Mouse (Mus musculus) CD4-positive naive resting alpha-beta T cell, adult 57 days (primary cell): ENCODE results near the gene Pcx. TPM values are rescaled to one million over a fixed set of nuclear protein-coding genes. Genes with fewer than 3 reads are reported as not detected.

Experiments used
- total RNA-seq: library from RNA; stranded (reverse); gene quantifications from one replicate; pipeline ENCODE4 v1.2.4, GENCODE M21; 2023

The Pcx gene
- total RNA-seq = 5.2 TPM

GRCm38 (mm10) chr19:4509986-4510963, at the start of gene Pcx:
Pcx (plus strand) TSS chr19:4510472.

DNA sequence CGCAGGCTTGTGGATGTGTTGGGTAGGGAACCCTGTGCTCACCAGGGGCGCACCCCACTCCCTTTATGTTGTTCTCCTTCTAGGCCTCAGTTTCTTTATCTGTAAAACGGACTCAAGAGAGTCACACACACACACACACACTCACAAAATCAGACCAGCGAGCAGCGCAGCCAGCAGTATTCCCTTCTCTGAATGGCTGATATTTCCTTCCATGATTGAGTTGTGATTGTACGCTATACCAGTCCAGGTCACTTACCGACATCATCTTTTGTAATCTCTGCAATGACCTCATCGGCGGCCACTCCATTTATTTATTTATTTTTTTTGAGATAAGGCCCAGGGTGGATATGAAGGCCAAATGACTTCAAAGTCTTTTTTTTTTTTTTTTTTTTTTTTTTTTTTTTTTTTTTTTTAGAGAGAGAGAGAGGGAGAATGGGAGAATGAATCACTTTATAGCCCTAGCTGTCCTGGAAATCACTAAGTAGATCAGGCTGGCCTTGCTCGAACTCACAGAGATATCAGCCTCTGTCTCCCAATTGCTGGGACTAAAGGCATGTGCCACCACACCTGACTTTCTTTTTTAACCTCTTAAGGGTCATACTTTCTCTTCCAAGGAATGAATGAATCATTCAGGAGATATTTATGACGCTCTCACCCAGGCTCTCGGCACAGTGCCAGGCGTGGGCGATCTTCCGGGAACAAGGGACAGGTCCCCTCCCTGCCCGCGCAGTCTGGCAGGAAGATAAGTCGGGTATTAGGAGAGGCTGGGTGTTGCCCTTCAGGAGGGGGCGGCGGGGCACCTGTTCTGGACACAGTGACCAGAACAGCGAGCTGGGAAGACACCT, 32.7 kb upstream of the Pcx start, which contains the start of gene Syt12:
Gene Syt12 (minus strand): TSS at position 103 of the 845 bp plus-strand sequence.

DNA sequence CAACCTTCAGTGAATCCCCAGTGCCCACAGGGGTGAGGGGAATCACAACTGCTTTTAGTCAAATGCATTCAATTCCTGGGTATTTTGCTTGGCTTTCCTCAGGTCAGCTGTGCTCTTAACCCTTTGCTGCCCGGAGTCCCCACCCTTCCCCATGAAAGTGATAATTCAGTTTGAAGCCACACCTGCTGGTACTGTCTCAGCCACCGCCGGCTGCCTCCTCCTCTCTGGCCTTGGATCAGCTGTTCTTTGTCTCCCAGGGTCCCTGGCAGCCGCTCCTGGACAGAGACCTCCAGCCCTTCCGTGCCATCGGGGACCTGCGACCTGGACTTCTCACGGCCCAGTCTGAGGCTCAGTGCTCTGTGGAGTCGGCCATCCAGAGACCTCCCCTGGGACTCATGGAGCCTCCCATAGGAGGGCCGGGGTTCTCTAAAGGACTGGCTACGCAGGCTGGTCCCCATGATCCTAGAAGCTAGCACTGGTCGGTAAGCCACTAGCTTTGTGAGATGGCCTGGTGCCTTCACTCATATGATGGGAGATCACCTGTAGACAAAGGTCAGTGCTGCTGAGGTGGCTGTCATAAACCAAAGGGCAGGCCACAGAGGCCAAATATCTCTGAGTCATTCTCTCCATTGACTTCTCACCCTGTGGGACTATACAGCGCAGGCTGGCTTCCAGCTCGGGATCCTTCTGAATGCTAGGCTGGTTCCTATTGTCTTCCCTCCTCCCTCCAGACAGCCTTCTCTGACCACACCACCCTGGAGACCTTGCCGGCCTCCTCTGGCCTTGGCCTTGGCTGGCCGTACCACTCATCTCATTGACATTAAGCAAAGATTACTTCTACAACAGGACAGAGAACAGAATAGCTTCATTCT, 12.0 kb upstream of the Pcx start, which contains the start of gene 2010003K11Rik:
Gene 2010003K11Rik (minus strand): TSS at position 522 of the 872 bp plus-strand sequence.

GRCm38 (mm10) chr19:4615151-4616093, 105.2 kb downstream of the Pcx start, which contains the start of gene Lrfn4:
Lrfn4 (minus strand) TSS chr19:4615667.

DNA sequence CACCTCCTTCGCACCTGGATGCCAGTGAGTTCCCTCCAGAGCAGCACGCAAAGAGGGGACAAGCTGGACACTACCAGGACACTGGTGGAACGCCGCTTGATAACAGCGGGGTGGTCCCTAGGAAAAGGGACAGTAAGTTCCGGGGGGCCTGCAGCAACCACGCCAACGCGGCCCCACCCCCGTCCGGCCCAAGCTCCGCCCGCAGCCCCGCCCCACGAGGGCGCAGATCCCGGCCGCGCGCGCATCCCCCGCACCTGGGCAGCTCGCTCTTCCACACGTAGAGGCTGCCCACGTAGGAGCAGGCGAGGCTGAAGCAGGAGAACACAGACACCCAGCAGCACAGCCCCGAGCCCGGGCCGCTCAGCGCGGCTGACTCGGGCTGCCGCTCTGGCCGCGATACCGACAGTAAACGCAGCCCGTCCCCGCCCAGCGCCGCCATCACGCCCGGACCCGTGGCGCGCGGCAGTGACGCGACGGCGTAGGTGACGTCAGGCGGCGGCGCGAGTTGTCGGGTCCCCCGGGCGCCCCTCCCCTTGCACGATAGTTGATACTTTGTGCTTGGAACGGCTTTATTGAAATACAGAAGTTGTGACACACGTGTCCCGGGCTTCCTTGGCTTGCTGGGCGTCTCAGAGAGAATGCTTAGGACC, 115.0 kb downstream of the Pcx start, which contains the start of gene Rce1:
Gene Rce1 (minus strand): TSS at position 463 of the 650 bp plus-strand sequence.

Other genes with a start within 250 kb of the Pcx start
- 18.6 TPM for gene Ssh3, start 241.3 kb upstream of the Pcx start, total RNA-seq
- 20.5 TPM for gene Ankrd13d, start 227.3 kb upstream of the Pcx start, total RNA-seq
- 338 TPM for gene Grk2, start 204.2 kb upstream of the Pcx start, total RNA-seq
- gene Kdm2a, start 112.2 kb upstream of the Pcx start, total RNA-seq = 153 TPM
- 1.7 TPM for gene Rhod, start 71.0 kb upstream of the Pcx start, total RNA-seq
- not detected for gene Syt12, start 33.0 kb upstream of the Pcx start, total RNA-seq
- not detected for gene 2010003K11Rik, start 11.9 kb upstream of the Pcx start, total RNA-seq
- gene Lrfn4, start 105.2 kb downstream of the Pcx start, total RNA-seq = 0.18 TPM
- 47.2 TPM for gene Rce1, start 115.2 kb downstream of the Pcx start, total RNA-seq
- not detected for gene Gm960, start 188.2 kb downstream of the Pcx start, total RNA-seq
- gene Sptbn2, start 200.7 kb downstream of the Pcx start, total RNA-seq = not detected
- 22.5 TPM for gene Rbm4b, start 246.0 kb downstream of the Pcx start, total RNA-seq